Mouse (Mus musculus) heart, embryonic 10.5 days (tissue): Measurements from ENCODE around the gene Znrd1. TPM values are rescaled to one million over a fixed set of nuclear protein-coding genes. Genes with fewer than 3 reads are reported as not detected.
"Not testable (repeated sequence)": the region's sequence is repeated elsewhere in the genome, so short reads cannot be mapped to it uniquely, and the experiment has no call there.

ENCODE experiments used
- DNase-seq: peaks from one replicate; pipeline ENCODE4 v3.0.0-alpha.2; 2017; ENCODE audit warnings: low spot score
- H3K27ac ChIP-seq: fragments of 300-500 bp; sonication (generic); 2 replicates; pipeline ENCODE4 v1.5.1; 2016; ENCODE audit warnings: mild to moderate bottlenecking
- H3K27me3 ChIP-seq: fragments of 300-500 bp; sonication (generic); 2 replicates; pipeline ENCODE4 v1.6.1; 2016; ENCODE audit warnings: mild to moderate bottlenecking; ENCODE audit not compliant: poor library complexity, insufficient read depth, severe bottlenecking
- H3K36me3 ChIP-seq: fragments of 300-500 bp; sonication (generic); 2 replicates; pipeline ENCODE4 v1.6.1; 2016; ENCODE audit warnings: mild to moderate bottlenecking, moderate library complexity
- H3K4me1 ChIP-seq: fragments of 300-500 bp; sonication (generic); 2 replicates; pipeline ENCODE4 v1.6.1; 2016; ENCODE audit warnings: mild to moderate bottlenecking
- H3K4me3 ChIP-seq: fragments of 300-500 bp; sonication (generic); 2 replicates; pipeline ENCODE4 v1.5.1; 2016; ENCODE audit warnings: mild to moderate bottlenecking, moderate library complexity
- H3K9me3 ChIP-seq: fragments of 300-500 bp; sonication (generic); 2 replicates; pipeline ENCODE4 v1.6.1; 2016; ENCODE audit warnings: mild to moderate bottlenecking, moderate library complexity
- WGBS: fragments of 180-500 bp; shearing (Covaris S2); methylation state at CpG from one replicate; pipeline ENCODE4 v1.1.7; 2016; 5-methylcytosine and 5-hydroxymethylcytosine counted together
- polyA plus RNA-seq: library from polyadenylated mRNA; unstranded; fragments of >200 nt; fragmentation: Nextera tagmentation; extraction: Ambion mirVana; gene quantifications from 2 replicates; pipeline ENCODE4 v1.2.1, GENCODE M21; 2016

The Znrd1 gene
- polyA plus RNA-seq: 45.2 and 55.4 TPM in 2 replicates

DNA sequence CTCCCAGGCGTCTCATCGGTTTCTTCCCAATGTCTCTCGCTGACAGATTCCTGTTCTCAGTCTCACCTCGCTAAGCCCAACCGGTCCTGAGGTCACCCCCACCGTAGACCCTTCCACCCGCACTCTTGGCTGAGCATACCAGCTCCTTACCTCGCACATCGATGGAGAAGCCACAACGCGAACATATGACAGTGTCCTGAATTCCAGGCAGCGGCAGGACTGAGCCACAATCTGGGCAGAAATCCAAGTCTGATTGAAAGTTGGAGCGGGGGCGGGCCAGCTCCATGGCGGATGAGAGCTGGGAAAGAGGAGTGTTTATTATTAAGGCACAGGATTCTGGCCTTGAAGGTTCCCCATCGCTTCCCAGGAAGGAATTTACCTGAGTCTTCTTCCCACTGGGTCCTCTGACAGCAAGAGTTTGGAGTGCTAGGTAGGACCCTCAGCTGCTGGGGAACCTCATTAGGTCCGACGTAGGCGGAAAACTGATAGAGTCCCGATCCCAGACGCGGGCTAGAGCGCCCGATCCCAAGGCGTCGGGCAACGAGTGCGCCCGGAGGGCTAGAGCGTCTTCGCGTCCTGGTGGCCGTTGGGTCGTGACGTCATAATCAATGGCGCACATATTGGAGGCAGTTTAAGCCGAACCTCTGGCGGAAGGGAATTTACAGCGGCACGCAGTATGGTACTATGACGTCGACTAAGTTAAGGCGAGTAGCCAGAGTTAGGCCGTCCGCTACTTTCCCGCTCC is at the start of gene Znrd1, which contains the start of gene Znrd1as:
Znrd1 (minus strand) TSS at position 561 of the 745 bp plus-strand sequence.
Znrd1as (plus strand) TSS at position 594 of the 745 bp plus-strand sequence.
- Histone ChIP-seq H3K9me3 (no peaks in the 10 kb centered on the region), H3K27me3 (no peaks in the 10 kb centered on the region), H3K27ac (peak within 1 kb of the TSS; percentile 91), H3K4me3 (peak within 1 kb of the TSS; percentile 84), H3K36me3 (peaks cover 17% of the 10 kb centered on the region; the same call in 1 of the 2 replicates), H3K4me1 (peaks cover 14% of the 10 kb centered on the region; the same call in 1 of the 2 replicates)
- under 1% methylated on average over 46 of the region's 46 CpGs for WGBS
- DNase-seq: peak; percentile 98

DNA sequence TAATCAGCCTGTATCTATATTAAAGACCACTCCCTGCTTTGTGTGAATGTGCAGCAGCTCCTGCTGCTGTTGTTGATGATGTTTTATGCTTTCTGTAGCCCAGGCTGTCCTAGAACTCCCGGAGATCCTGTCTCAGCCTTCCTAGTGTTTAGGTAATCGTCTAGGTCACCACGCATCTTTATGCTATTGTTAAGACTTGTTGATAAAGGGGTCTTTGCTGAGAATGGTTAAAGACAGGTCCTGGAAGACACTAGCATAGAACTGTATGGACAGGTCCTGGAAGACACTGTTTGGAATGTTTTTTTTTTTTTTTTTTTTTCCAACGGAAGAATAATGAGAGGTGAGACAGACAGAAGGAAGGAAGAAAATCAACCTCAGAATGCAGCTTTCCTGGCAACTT is 45.0 kb upstream of the Znrd1 start:
- 33% methylated on average over 4 of the region's 4 CpGs for WGBS
- no peaks in the 10 kb centered on the region for H3K4me1 ChIP-seq
- no peaks in the 10 kb centered on the region for H3K27me3 ChIP-seq
- peaks cover 36% of the 10 kb centered on the region for H3K36me3 ChIP-seq
- peak overlapping the region; percentile 96 for H3K27ac ChIP-seq
- DNase-seq: no peak
- peak overlapping the region; percentile 84 for H3K4me3 ChIP-seq
- H3K9me3 ChIP-seq: no peaks in the 10 kb centered on the region

DNA sequence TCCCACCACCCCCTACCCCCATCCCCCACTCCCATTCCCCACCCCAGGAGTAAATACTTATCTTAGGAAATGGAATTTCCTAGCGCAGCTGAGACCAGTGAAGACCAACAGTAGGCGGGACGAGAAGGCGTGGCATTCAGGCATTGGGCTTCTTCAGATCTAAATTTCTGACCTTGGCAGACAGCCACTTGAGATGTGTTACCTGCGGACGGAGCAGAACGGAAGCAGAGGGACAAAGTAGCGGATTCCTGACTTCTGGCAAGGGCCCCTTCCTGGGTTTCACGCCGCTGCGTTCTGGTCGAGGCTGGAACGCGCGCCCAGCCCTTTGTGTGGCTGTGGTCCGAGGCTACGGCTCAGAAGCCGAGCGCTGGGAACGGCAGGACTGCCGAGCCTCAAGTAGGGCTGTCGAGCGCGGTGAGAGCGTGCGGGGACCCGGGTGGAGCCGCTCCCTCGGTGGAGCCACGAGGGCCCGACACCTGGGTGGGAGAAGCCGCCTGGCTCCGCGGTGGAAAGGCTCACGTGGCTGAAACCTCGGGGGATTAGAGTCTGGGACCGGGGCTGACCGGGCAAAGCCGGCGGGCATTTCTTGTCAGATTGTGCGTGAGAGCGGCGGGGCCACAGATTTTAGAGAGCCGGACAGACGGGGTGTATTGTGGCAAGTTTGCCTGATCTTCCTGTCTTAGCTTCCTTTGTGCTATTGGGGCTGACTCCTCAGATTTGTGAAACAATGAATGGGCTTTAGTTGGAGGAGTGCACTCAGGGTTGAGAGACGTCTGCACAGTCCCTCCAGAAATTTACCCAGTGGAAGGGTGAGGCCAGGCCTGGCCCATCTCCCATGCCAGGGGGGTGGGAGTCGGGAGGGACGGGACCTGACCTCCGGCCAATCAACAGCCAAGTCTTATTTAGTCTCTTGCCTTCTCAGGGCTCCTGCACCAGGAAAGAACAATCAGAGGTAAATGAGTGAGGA is 44.3 kb upstream of the Znrd1 start:
- peak overlapping the region; percentile 96 for H3K27ac ChIP-seq
- peaks cover 29% of the 10 kb centered on the region for H3K36me3 ChIP-seq
- no peaks in the 10 kb centered on the region for H3K9me3 ChIP-seq
- H3K4me1 ChIP-seq: no peaks in the 10 kb centered on the region
- H3K4me3 ChIP-seq: peak overlapping the region; percentile 84
- H3K27me3 ChIP-seq: no peaks in the 10 kb centered on the region
- DNase-seq: peak; percentile 92
- under 1% methylated on average over 49 of the region's 49 CpGs for WGBS

DNA sequence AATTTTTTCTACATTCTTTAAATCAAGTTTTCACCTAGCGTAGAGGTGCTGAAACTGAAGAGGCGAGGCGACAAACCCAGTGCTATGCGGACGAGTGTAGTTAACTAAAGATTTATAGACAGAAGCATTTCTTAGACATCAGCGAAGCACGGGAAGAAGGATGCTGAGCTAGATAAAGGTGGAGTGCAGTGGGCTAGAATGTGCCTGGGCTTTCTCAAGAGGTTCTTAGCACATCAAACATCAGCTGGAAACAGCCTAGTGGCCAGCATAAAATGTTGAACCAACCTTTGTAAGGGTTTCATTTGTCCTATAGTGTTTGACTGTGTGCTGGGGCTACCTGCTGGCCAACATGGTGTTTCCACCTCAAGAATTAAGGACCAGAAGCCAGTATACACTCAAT is 42.5 kb upstream of the Znrd1 start, which contains the start of gene Zfp57:
Zfp57 (plus strand) TSS at position 301 of the 400 bp plus-strand sequence.
- Histone ChIP-seq H3K4me1 (peaks cover 3% of the 10 kb centered on the region), H3K4me3 (peak within 1 kb of the TSS; percentile 84), H3K36me3 (peaks cover 14% of the 10 kb centered on the region), H3K9me3 (no peaks in the 10 kb centered on the region), H3K27me3 (no peaks in the 10 kb centered on the region), H3K27ac (peak within 1 kb of the TSS; percentile 96)
- DNase-seq: no peak
- WGBS: 89% methylated on average over 7 of the region's 7 CpGs

DNA sequence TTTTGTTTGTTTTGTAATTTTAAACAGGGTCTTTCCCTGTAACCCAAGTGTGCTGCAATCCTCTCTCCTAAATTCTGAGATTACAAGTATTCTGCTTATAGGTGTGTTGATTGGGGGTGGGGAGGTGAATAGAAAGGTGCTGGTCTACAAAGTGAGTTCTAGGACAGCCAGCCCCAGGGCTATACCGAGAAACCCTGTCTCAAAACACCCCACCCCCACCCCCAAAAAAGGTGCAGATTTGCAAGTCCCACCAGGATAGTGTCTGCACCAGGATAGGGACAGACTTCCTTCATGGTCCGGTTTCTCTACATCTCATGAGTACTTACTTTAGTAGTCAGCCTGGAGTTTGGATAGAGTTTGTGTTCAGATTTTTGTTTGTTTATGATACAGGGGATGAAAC is 40.1 kb upstream of the Znrd1 start:
- Histone ChIP-seq H3K9me3 (no peaks in the 10 kb centered on the region), H3K36me3 (no peaks in the 10 kb centered on the region), H3K27ac (no peak overlapping the region), H3K27me3 (no peaks in the 10 kb centered on the region), H3K4me3 (no peak overlapping the region), H3K4me1 (peaks cover 3% of the 10 kb centered on the region)
- DNase-seq: no peak
- 72% methylated on average over 2 of the region's 2 CpGs for WGBS

DNA sequence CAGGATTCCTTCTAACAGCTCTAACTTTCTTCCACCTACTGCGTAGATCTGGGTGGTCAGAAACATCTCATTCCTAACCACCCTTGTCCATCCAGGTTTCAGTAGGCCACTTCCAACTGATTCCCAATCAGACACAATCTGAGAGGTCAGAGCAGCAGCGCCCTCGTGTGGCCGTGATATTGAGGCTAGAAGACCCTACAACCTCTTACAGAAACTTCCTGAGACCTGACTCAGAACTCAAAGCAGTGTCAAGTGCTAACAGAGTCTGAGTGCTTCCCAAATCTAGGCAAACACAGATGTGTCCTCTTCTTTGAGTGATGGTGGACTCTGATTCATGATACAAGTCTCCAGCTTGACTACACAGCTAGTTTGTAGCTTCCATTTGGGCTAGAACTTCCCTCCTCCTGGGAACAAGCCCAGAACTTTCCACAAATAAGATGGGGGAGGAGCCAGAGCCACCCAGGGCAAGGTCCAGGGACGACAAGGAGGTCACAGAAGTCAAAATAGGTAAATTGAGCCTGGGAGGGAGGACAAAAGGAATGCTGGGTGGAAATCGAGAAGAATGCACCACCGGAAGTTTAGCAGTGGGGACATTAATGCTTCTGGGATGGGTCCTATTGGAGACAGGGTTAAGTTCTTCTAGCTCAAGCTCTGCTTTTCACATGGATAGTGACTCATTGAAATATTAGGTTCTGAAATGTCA is 38.8 kb upstream of the Znrd1 start:
- no peak overlapping the region for H3K27ac ChIP-seq
- H3K9me3 ChIP-seq: no peaks in the 10 kb centered on the region
- no peak overlapping the region for H3K4me3 ChIP-seq
- 27% methylated on average over 7 of the region's 7 CpGs for WGBS
- H3K4me1 ChIP-seq: peaks cover 3% of the 10 kb centered on the region
- no peaks in the 10 kb centered on the region for H3K36me3 ChIP-seq
- no peaks in the 10 kb centered on the region for H3K27me3 ChIP-seq
- DNase-seq: peak; percentile 84

DNA sequence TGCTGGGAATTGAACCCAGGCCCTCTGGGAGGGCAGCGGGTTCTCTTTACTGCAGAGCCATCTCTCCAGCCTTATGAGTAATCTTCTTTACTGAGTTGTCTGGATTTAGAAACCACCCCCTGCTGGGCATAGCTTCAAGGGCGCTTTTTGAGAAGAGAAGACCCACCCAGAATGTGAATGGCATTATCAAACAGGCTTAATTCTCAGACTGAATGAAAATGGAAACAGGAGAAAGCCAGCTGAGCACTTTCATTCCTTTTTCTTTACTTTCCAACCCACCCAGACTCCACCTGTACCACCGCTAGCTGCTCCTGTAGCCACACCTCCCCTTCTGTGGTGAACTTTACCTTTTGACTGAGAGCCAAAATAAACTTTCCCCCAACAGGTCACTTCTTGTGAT is 37.1 kb upstream of the Znrd1 start:
- Histone ChIP-seq H3K27me3 (peaks cover 8% of the 10 kb centered on the region; the same call in 1 of the 2 replicates), H3K36me3 (no peaks in the 10 kb centered on the region), H3K4me1 (peaks cover 3% of the 10 kb centered on the region), H3K9me3 (no peaks in the 10 kb centered on the region), H3K27ac (no peak overlapping the region), H3K4me3 (no peak overlapping the region)
- 68% methylated on average over 3 of the region's 3 CpGs for WGBS
- DNase-seq: no peak

DNA sequence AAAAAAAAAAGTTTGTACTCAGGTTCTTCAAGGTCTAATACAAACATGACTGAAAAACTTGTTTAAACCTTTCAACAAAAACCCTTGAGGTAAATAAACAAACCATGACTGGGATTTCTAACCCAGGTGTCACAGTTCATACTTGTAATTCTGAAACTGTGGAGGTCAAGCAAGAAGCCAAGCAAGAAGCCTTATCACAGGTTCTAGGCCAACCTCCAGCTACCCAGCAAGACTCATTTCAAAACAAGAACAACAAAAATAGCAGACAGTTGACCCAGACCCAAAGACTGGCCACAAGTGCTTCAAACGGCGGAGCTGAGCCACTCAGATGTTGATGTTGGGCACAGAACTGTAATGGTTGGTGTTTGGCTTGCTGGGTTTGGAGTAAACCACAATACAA is 36.2 kb upstream of the Znrd1 start:
- Histone ChIP-seq H3K36me3 (no peaks in the 10 kb centered on the region), H3K4me3 (no peak overlapping the region), H3K4me1 (peaks cover 3% of the 10 kb centered on the region), H3K9me3 (no peaks in the 10 kb centered on the region), H3K27ac (no peak overlapping the region), H3K27me3 (peaks cover 12% of the 10 kb centered on the region)
- no peak for DNase-seq
- 73% methylated on average over 2 of the region's 2 CpGs for WGBS

DNA sequence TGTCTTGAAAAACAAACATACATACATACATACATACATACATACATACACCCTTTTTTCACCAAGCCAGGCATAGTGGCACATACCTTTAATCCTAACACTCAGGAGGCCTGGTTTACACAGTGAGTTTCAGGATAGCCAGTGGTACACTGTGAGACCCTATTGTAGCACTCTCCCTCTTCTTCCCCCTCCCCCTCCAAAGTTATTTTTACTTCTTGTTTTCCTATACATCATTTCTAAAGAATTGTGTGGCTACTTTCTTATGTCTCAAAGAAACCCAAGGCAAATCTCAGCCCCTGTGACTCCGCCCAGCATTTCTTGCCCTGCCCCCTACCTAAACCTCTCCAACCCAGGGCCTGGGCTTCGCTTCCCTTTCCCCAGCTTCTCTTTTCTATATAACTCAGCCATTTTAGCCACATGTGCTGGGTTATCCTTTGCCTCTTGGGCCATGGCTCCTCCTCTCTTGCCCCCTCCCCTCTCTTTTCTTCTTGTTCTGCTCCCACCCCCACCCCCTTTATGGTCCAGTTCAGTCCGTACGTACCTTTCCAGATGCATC is 35.5 kb upstream of the Znrd1 start:
- Histone ChIP-seq H3K9me3 (no peaks in the 10 kb centered on the region), H3K27me3 (peaks cover 19% of the 10 kb centered on the region), H3K4me3 (no peak overlapping the region), H3K36me3 (no peaks in the 10 kb centered on the region), H3K27ac (no peak overlapping the region), H3K4me1 (peaks cover 3% of the 10 kb centered on the region)
- WGBS: 79% methylated on average over 4 of the region's 4 CpGs
- no peak for DNase-seq

DNA sequence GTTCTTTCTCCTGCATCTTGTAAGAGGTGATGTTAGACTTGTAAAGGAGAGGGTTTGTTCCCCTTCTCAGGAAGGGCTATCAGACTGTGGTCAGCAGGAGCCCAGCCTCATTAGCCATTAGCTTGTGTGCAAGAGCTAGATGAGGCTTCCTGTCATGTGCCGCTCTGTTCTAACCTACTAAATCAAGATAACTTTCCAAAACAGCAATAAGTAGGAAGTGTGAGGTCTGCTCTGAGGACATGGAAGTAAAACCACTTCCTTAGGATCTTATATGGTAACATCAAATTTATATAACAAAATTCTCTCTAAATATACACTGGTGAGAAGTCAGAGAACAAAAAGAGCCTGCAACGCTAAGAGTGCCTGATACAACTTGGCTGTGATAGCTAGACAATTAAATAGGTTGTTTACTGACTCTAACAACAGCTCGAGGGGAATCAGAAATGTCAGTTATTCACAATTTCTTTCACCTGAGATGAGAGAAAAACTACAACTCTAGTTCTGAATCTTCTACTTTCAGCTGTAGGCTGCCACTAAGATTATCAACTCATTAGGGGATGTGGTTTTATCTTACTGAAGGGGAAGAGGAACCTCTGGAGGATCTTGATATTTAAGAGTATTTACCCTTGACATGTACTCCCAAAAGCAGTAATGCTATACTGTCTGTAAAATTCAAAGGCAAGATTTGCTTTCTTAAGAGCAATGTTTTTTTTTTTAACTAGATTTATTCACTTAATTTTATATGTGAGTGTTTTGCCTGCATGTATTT is 34.2 kb upstream of the Znrd1 start:
- H3K27ac ChIP-seq: no peak overlapping the region
- H3K36me3 ChIP-seq: no peaks in the 10 kb centered on the region
- no peaks in the 10 kb centered on the region for H3K9me3 ChIP-seq
- WGBS: 54% methylated on average over 3 of the region's 3 CpGs
- DNase-seq: no peak
- peaks cover 32% of the 10 kb centered on the region for H3K27me3 ChIP-seq
- H3K4me3 ChIP-seq: no peak overlapping the region
- H3K4me1 ChIP-seq: peaks cover 8% of the 10 kb centered on the region

DNA sequence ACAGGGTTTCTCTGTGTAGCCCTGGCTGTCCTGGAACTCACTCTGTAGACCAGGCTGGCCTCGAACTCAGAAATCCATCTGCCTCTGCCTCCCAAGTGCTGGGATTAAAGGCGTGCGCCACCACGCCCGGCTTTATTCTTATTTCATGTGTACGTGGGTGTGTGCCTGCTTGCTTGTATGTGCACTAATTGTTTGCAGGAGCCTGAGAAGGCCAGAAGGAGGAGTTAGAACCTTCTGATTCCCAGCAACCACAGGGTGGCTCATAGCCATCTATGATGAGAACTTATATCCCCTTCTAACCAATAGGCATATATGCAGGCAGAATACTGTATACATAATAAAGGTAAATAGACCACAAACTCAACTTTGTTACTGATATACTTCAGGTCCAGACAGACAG is 32.3 kb upstream of the Znrd1 start:
- peaks cover 40% of the 10 kb centered on the region for H3K27me3 ChIP-seq
- 88% methylated on average over 6 of the region's 6 CpGs for WGBS
- H3K27ac ChIP-seq, H3K36me3 ChIP-seq, H3K9me3 ChIP-seq, H3K4me1 ChIP-seq, DNase-seq, H3K4me3 ChIP-seq: not testable (repeated sequence)

DNA sequence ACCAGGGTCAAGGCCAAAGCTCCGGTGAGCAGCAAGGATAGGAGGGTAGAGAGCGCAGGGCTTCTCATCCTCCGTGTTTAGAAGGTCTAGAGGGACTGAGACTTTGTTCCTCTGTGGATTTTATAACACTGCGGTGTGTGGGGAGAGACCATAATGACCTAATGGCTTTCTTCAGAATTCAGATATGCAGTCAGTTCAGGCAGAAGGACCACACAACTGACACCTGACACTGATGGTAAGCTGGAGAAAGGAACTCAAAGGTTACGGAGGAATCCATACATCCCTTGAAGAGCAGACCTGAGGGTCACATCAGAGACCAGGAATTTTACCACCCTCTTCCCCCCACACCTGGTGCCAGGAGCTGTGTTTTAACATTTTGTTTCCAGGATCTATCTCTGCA is 31.1 kb upstream of the Znrd1 start, which contains the start of gene H2-M5:
H2-M5 (minus strand) TSS at position 101 of the 400 bp plus-strand sequence.
- peaks cover 40% of the 10 kb centered on the region for H3K27me3 ChIP-seq
- 21% methylated on average over 5 of the region's 5 CpGs for WGBS
- no peaks in the 10 kb centered on the region for H3K9me3 ChIP-seq
- peak within 1 kb of the TSS; percentile 54 for H3K4me3 ChIP-seq
- no peak for DNase-seq
- peaks cover 5% of the 10 kb centered on the region; the same call in 1 of the 2 replicates for H3K4me1 ChIP-seq
- H3K36me3 ChIP-seq: no peaks in the 10 kb centered on the region
- no peak within 1 kb of the TSS for H3K27ac ChIP-seq
